Mouse (Mus musculus): ENCODE data around the gene Adam1a. TPM values are rescaled to one million over a fixed set of nuclear protein-coding genes. Genes with fewer than 3 reads are reported as not detected.
"Not testable (repeated sequence)": the region's sequence is repeated elsewhere in the genome, so short reads cannot be mapped to it uniquely, and the experiment has no call there.

Adam1a gene
- total RNA-seq, 4 experiments from 2014 or later: 1.6 to 3.1 (median 2.3) TPM

DNA sequence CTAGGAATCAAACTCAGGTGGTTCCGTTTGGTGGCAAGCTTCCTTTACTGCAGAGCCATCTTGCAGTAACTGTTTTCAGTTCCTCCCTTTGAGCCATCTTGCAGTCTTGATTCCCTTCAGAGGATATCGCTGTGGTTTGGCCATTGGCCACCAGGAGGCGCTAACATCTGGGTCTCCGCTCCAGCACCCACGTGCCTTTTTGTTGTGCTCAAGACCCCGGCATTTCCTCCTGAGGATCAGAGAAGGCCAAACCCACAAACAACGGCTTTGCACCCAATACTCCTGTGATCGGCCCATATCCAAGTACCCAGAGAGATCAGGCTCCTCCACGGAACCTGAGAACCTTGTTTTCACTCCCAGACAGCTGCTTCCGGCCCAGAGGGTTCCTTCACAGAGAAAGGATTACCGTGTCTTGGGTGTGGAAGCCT, 19.2 kb upstream of the Adam1a start:
- DNase-seq (ENCODE audit: low spot score): peak; percentile 89

DNA sequence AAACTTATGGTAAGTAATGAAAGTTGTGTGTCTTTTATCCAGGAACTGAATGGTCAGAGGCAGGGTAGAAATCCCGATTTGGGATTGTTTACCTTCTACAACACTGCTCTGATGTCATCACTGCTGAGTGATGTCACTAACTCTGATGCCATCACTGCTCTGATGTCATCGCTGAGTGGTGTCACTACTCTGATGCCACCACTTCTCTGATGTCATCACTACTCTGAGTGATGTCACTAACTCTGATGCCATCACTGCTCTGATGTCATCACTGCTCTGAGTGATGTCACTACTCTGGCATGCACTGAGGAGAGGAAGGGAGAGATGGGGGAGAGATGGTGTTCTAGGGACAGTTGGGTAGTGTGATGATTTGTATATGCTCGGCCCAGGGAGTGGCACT, 17.2 kb upstream of the Adam1a start:
- DNase-seq (ENCODE audit: low spot score): no peak

GRCm38 (mm10) chr5:121549196-121549595, 3.9 kb upstream of the Adam1a start:
- no peak for DNase-seq (ENCODE audit: low spot score)

- DNase-seq (ENCODE audit: low spot score): no peak
Measured at GRCm38 (mm10) chr5:121547084-121547483, 1.8 kb upstream of the Adam1a start.

GRCm38 (mm10) chr5:121546530-121546895, 1.2 kb upstream of the Adam1a start:
- DNase-seq (ENCODE audit: low spot score): no peak

GRCm38 (mm10) chr5:121545793-121546529, 679 bp upstream of the Adam1a start, which contains the start of gene Mapkapk5:
Gene Mapkapk5 (minus strand): TSS chr5:121545905.
- DNase-seq (ENCODE audit: low spot score): peak; percentile 92

GRCm38 (mm10) chr5:121543370-121543769, 1.9 kb downstream of the Adam1a start:
- DNase-seq (ENCODE audit: low spot score): no peak

GRCm38 (mm10) chr5:121541235-121541634, 4.0 kb downstream of the Adam1a start:
- no peak for DNase-seq (ENCODE audit: low spot score)

DNA sequence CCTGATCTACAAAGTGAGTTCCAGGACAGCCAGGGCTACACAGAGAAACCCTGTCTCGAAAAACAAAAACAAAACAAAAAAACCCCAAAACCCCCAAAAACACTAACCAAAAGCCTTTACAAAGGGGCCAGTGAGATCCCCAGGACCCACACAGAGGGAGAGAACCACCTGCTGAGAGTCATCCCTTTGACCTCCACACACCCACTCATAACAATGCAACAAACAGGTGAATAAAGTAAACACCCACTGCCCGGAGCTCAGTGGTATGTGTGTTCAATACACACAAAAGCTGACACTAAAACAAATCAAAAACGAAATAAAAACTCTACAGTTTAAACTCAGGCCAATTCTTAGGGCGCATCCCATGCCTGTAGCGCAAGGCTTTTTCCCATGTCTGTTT, 5.2 kb downstream of the Adam1a start:
- DNase-seq (ENCODE audit: low spot score): no peak

- DNase-seq (ENCODE audit: low spot score): no peak
Measured at GRCm38 (mm10) chr5:121537588-121537987, 7.7 kb downstream of the Adam1a start.

- DNase-seq (ENCODE audit: low spot score): no peak
Measured at GRCm38 (mm10) chr5:121536921-121537555, 8.2 kb downstream of the Adam1a start.

- no peak for DNase-seq (ENCODE audit: low spot score)
Measured at GRCm38 (mm10) chr5:121535116-121535515, 10.2 kb downstream of the Adam1a start.

- DNase-seq (ENCODE audit: low spot score): no peak
Measured at GRCm38 (mm10) chr5:121534521-121534920, 10.8 kb downstream of the Adam1a start.

GRCm38 (mm10) chr5:121526961-121527360, 18.3 kb downstream of the Adam1a start:
- DNase-seq (ENCODE audit: low spot score): peak; percentile 31

GRCm38 (mm10) chr5:121526526-121526925, 18.8 kb downstream of the Adam1a start:
- DNase-seq (ENCODE audit: low spot score): no peak

DNA sequence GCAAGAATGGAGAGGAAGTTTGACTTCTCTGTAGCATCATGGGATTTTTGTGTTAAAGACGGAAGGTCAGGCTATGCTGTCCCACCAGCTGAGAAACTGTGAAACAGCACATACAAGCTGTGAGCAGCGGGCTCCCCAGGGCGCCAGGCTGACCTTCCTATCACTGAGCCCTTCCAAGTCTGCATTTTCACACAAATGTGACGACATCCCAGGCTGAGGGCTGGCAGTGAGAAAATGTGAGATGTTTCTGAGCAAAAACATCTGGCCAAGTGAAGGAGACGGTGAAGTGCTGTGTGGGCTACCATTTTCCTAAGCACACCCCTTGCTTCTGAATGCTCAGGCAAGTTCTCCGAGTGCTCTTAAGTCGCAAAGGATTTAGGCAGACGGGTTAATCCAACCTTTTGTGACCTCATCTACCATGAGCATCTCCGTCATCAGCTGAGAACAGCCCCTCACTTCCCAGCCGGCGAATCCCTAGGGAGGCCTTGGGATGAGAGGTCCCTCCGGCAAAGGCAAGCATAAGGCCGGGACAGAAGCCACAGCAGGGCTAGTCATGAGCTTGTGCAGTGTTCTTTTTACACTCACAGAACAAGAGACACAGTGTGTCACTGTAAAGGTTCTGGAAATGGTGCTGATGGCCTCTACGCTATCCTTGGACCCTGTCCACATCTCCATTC, 19.4 kb downstream of the Adam1a start:
- DNase-seq (ENCODE audit: low spot score): no peak

GRCm38 (mm10) chr5:121519758-121520157, 25.5 kb downstream of the Adam1a start:
- not testable (repeated sequence) for DNase-seq (ENCODE audit: low spot score)

DNA sequence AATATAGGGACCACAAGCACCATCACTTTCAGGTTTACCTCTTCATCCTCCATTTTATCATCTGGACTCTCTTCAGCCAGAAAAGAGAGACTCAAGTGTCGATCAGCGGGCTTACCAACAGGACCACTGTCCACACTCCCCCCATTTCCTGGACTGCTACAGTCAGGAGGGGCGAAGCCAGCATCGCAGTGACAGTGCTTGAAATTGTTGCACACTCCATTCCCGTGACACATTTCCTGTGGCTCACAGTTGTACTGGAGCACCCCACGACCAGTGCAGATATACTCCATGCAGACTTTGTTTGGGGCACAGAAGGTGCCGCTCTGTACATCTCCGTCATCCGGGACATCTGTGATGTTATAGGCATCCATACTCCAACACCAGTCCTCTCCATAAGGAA, 26.3 kb downstream of the Adam1a start:
- DNase-seq (ENCODE audit: low spot score): no peak

- no peak for DNase-seq (ENCODE audit: low spot score)
Measured at GRCm38 (mm10) chr5:121510009-121510408, 35.3 kb downstream of the Adam1a start.

DNA sequence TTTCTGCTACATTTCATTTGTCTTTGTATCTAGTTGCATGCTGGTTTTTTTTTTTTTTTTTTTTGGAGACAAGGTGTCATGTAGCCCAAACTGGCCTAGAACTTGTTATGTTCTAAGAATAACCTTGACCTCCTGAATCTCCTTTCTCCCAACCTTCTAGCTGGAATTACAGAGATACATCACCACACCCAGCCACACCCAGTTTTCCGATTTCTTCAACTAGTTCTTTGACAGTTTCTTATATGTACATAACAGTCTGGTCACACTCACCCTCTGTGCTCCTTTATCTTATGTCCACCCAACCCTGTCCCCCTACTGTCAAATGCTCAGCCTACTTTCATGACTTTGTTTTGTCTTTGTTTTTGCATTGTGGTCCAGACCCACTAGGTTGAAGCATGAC, 38.4 kb downstream of the Adam1a start:
- no peak for DNase-seq (ENCODE audit: low spot score)

GRCm38 (mm10) chr5:121503231-121503630, 42.1 kb downstream of the Adam1a start, which contains the start of gene Adam1b:
Gene Adam1b (minus strand): TSS chr5:121503435.
- no peak for DNase-seq (ENCODE audit: low spot score)

DNA sequence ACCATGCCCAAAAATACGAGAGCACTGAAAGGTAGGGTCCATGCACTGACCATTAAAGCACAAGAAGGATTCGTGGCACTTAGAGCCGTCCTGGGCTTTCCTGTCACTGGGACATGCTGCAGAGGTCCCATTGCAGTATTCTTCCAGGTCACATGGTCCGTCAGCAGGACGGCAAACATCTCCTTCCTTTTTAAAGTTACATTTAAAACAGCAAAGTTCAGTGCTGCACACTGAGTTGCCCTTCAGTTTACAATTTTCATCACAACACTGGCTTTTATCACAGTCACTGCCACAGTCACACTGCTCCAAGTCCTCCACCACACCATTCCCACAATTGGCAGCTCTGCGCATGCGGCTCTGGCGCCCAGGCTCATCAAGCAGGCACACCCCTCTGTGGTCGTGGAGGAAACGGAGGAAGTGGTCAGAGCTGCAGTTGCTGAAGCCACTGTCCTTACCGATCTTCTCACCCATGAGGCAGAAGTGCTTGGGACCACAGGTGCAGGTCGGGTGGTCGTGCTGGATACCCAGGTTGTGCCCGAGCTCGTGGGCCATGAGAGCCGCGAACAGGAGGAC, 43.8 kb downstream of the Adam1a start:
- DNase-seq (ENCODE audit: low spot score): not testable (repeated sequence)

Measured in heart, adult 8-10 months (tissue).